24 mouse cellular contexts compared by ENCODE assay signal in genomic region chr5:129529571-129529970, GRCm38 (mm10).
"Had no signal": no experiment of that assay in that cellular context is flagged by ENCODE, and none has a peak within 500 bp of the region (broad histone marks: within the 10 kb centered on the region; RNA-seq: fewer than 3 reads in every experiment).

No protein-coding gene starts in this region.

- H3K27ac ChIP-seq: heart, embryonic 10.5 days; hindbrain, embryonic 10.5 days; hindbrain, embryonic 12.5 days; hindbrain, embryonic 14.5 days; intestine, embryonic 15.5 days; left cerebral cortex, adult 2 months; limb, embryonic 13.5 days; limb, embryonic 15.5 days; liver, embryonic 12.5 days; liver, embryonic 14.5 days had no signal

- ATAC-seq: hindbrain, embryonic 16.5 days; inflammation-experienced regulatory T-cells, adult 6 months; intestine, embryonic 15.5 days; intestine, postnatal 0 days; liver, embryonic 12.5 days had no signal

- H3K4me1 ChIP-seq: hindbrain, embryonic 10.5 days; hindbrain, embryonic 12.5 days; intestine, embryonic 15.5 days; limb, embryonic 13.5 days; limb, embryonic 15.5 days had no signal

- H3K4me3 ChIP-seq: heart, embryonic 10.5 days; heart, embryonic 12.5 days; hindbrain, embryonic 10.5 days; hindbrain, embryonic 12.5 days; intestine, embryonic 15.5 days; left cerebral cortex, adult 2 months; limb, embryonic 13.5 days; limb, embryonic 15.5 days; liver, embryonic 12.5 days had no signal

- DNase-seq: gastrocnemius, postnatal 10 days; heart, adult 18-20 months; heart, postnatal 10 days; heart, postnatal 4 days; kidney, adult 18-20 months; kidney, postnatal 10 days; kidney, postnatal 25 days; kidney, postnatal 4 days; layer of hippocampus, adult 9-11 months; left cerebral cortex, postnatal 4 days had no signal
